Mouse (Mus musculus) CH12.LX (cell line): ENCODE measurements around the gene Tbc1d16.

ENCODE experiments used
- CTCF ChIP-seq, 2 experiments: IDR thresholded peaks in 1 of 2; conservative IDR thresholded peaks in 1 of 2; 2 replicates each; pipeline ENCODE4 v1.5.1; 2011 to 2012; ENCODE audit warnings: low read depth in 2 of 2, low read length in 2 of 2, improper control_type of control experiment in 1 of 2, inconsistent platforms in 1 of 2, mild to moderate bottlenecking in 1 of 2, moderate library complexity in 1 of 2
- EP300 ChIP-seq: IDR thresholded peaks from 2 replicates; pipeline ENCODE4 v1.6.1; 2011; ENCODE audit warnings: low read length, improper control_type of control experiment
- ETS1 ChIP-seq: conservative IDR thresholded peaks from 2 replicates; pipeline ENCODE4 v1.6.1; 2012; ENCODE audit warnings: low read depth, mild to moderate bottlenecking, inconsistent platforms, low read length, improper control_type of control experiment, moderate library complexity
- GABPA ChIP-seq: IDR thresholded peaks from 2 replicates; pipeline ENCODE4 v1.6.1; 2012; ENCODE audit warnings: low read depth, low read length, improper control_type of control experiment, inconsistent platforms; ENCODE audit not compliant: insufficient replicate concordance
- MAZ ChIP-seq: IDR thresholded peaks from 2 replicates; pipeline ENCODE4 v1.6.1; 2012; ENCODE audit warnings: low read depth, mild to moderate bottlenecking, inconsistent platforms, low read length, improper control_type of control experiment, moderate library complexity
- POLR2A ChIP-seq: IDR thresholded peaks from 2 replicates; pipeline ENCODE4 v1.6.1; 2011; ENCODE audit warnings: low read depth, mild to moderate bottlenecking, improper control_type of control experiment, low read length
- POLR2AphosphoS2 ChIP-seq: IDR thresholded peaks from 2 replicates; pipeline ENCODE4 v1.6.1; 2011; ENCODE audit warnings: low read depth, low read length, improper control_type of control experiment
- TCF12 ChIP-seq: IDR thresholded peaks from 2 replicates; pipeline ENCODE4 v1.6.1; 2014; ENCODE audit warnings: low read depth, mild to moderate bottlenecking, inconsistent platforms, low read length, improper control_type of control experiment
- USF1 ChIP-seq: IDR thresholded peaks from 2 replicates; pipeline ENCODE4 v1.6.1; 2014; ENCODE audit warnings: low read depth, mild to moderate bottlenecking, inconsistent platforms, low read length, improper control_type of control experiment

- TF ChIP-seq EP300 (no peak), CTCF (conservative IDR thresholded peaks at IDR 0.05 in 1 of 2, IDR thresholded peaks at IDR 0.05 in 1 of 2; ENCODE audit: low read depth in 2 of 2, low read length in 2 of 2) (no peak), POLR2A (no peak), USF1 (no peak), POLR2AphosphoS2 (no peak), GABPA (no peak), TCF12 (no peak), MAZ (no peak), ETS1 (no peak)
Measured at GRCm38 (mm10) chr11:119186381-119186780, 41.9 kb downstream of the Tbc1d16 start.
